Mouse (Mus musculus): ENCODE measurements at regions not wholly inside any gene's neighbourhood (a gene's known extent, or its start where the extent isn't known, plus 50 kb on each side); places are given as distances from the start of the nearest gene placed in this dataset.

DNA sequence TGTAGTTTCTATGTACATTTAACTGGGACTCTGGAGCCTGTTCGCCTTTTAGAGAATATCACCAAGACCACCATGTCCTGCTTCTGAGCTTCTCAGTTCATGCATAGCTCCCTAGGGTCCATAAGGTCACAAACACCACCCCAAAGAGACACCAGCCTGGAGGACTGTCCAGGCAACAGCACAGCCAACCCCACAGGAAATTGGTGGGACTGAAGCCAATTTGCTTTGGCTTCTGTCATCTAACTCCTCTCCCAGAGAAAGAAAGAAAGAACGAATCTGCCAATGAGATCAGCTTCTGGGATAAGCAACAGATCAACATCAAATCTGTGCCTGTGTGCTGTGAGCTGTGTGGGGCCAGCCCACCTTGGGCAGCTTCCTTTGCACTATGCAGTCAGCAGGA, 408.6 kb upstream of the Mki67 start:
- TF ChIP-seq USF2 (IDR thresholded peaks at IDR 0.05; ENCODE audit: borderline replicate concordance in 1 of 2, insufficient read depth in 1 of 2, low read depth in 1 of 2, low read length in 2 of 2), result no peak
- TF ChIP-seq ETS1 (IDR thresholded peaks at IDR 0.05; ENCODE audit: low read depth, low read length), result no peak
- no peak for TF ChIP-seq MYB (IDR thresholded peaks at IDR 0.05; ENCODE audit: low read depth, low read length)
- no peak for TF ChIP-seq TBP (IDR thresholded peaks at IDR 0.05; ENCODE audit: low read depth, low read length)
- no peak for TF ChIP-seq HCFC1 (IDR thresholded peaks at IDR 0.05; ENCODE audit: low read depth, low read length)
- no peak for TF ChIP-seq ZNF384 (IDR thresholded peaks at IDR 0.05; ENCODE audit: low read depth, low read length)
- no peak for TF ChIP-seq MAZ (IDR thresholded peaks at IDR 0.05; ENCODE audit: low read depth, low read length)
- TF ChIP-seq MEF2A (IDR thresholded peaks at IDR 0.05; ENCODE audit: extremely low read depth, insufficient replicate concordance, low read depth, low read length, poor library complexity, severe bottlenecking), result no peak
- TF ChIP-seq MAFK (IDR thresholded peaks at IDR 0.05; ENCODE audit: borderline replicate concordance, low read depth, low read length), result no peak
- TF ChIP-seq GABPA (IDR thresholded peaks at IDR 0.05; ENCODE audit: low read depth, low read length), result no peak
- TF ChIP-seq NRF1 (IDR thresholded peaks at IDR 0.05; ENCODE audit: insufficient read depth, low read depth, low read length, poor library complexity, severe bottlenecking), result no peak
- TF ChIP-seq CTCF (IDR thresholded peaks at IDR 0.05 in 2 of 3, conservative IDR thresholded peaks at IDR 0.05 in 1 of 3; ENCODE audit: control insufficient read depth in 1 of 3, insufficient read depth in 1 of 3, low read depth in 2 of 3, low read length in 3 of 3, poor library complexity in 1 of 3, severe bottlenecking in 1 of 3), result no peak
- no peak for TF ChIP-seq ZC3H11A (IDR thresholded peaks at IDR 0.05; ENCODE audit: low read depth, low read length)
- H3K4me1 ChIP-seq (ENCODE audit: control insufficient read depth in 1 of 2, insufficient read depth in 2 of 2, low read length in 2 of 2), result no peaks in the 10 kb centered on the region
- DNase-seq (ENCODE audit: low read depth, low spot score), result no peak
- H3K27ac ChIP-seq (ENCODE audit: control insufficient read depth, low read depth, low read length), result no peak overlapping the region
- no peaks in the 10 kb centered on the region for H3K9me3 ChIP-seq (replicated peaks; ENCODE audit: insufficient read depth, low read length)
- no peaks in the 10 kb centered on the region for H3K27me3 ChIP-seq (ENCODE audit: control insufficient read depth in 1 of 2, insufficient read depth in 2 of 2, low read length in 2 of 2)
- no peaks in the 10 kb centered on the region for H3K36me3 ChIP-seq (ENCODE audit: control insufficient read depth in 1 of 2, insufficient read depth in 2 of 2, low read length in 2 of 2)
- H3K4me3 ChIP-seq (ENCODE audit: control insufficient read depth in 1 of 2, insufficient read depth in 1 of 2, low read depth in 2 of 2, low read length in 2 of 2), result no peak overlapping the region
- H3K9ac ChIP-seq (ENCODE audit: control insufficient read depth, low read depth, low read length, poor library complexity, severe bottlenecking), result no peak overlapping the region
- no peaks in the 10 kb centered on the region for H3K79me2 ChIP-seq (ENCODE audit: control insufficient read depth, insufficient read depth, low read length, poor library complexity)

GRCm38 (mm10) chr7:136126393-136126792, 410.2 kb upstream of the Mki67 start:
- Histone ChIP-seq H3K27ac (ENCODE audit: control insufficient read depth, low read depth, low read length) (no peak overlapping the region), H3K27me3 (ENCODE audit: control insufficient read depth in 1 of 2, insufficient read depth in 2 of 2, low read length in 2 of 2) (no peaks in the 10 kb centered on the region), H3K79me2 (ENCODE audit: control insufficient read depth, insufficient read depth, low read length, poor library complexity) (no peaks in the 10 kb centered on the region), H3K4me3 (ENCODE audit: control insufficient read depth in 1 of 2, insufficient read depth in 1 of 2, low read depth in 2 of 2, low read length in 2 of 2) (no peak overlapping the region), H3K36me3 (ENCODE audit: control insufficient read depth in 1 of 2, insufficient read depth in 2 of 2, low read length in 2 of 2) (no peaks in the 10 kb centered on the region), H3K9me3 (replicated peaks; ENCODE audit: insufficient read depth, low read length) (no peaks in the 10 kb centered on the region), H3K4me1 (ENCODE audit: control insufficient read depth in 1 of 2, insufficient read depth in 2 of 2, low read length in 2 of 2) (no peaks in the 10 kb centered on the region), H3K9ac (ENCODE audit: control insufficient read depth, low read depth, low read length, poor library complexity, severe bottlenecking) (no peak overlapping the region)
- DNase-seq (ENCODE audit: low read depth, low spot score), result no peak
- TF ChIP-seq TBP (IDR thresholded peaks at IDR 0.05; ENCODE audit: low read depth, low read length), result no peak
- TF ChIP-seq BHLHE40 (IDR thresholded peaks at IDR 0.05; ENCODE audit: borderline replicate concordance, low read depth, low read length), result no peak
- TF ChIP-seq POLR2AphosphoS2 (IDR thresholded peaks at IDR 0.05; ENCODE audit: low read length), result no peak
- TF ChIP-seq JUND (IDR thresholded peaks at IDR 0.05; ENCODE audit: low read depth, low read length), result no peak
- TF ChIP-seq USF1 (IDR thresholded peaks at IDR 0.05; ENCODE audit: low read depth, low read length), result no peak
- TF ChIP-seq CHD2 (IDR thresholded peaks at IDR 0.05; ENCODE audit: low read length), result no peak
- TF ChIP-seq KAT2A (conservative IDR thresholded peaks at IDR 0.05; ENCODE audit: low read depth, low read length), result no peak
- TF ChIP-seq EP300 (IDR thresholded peaks at IDR 0.05; ENCODE audit: low read depth in 1 of 2, low read length in 2 of 2), result no peak
- TF ChIP-seq TAL1 (IDR thresholded peaks at IDR 0.05; ENCODE audit: low read length), result no peak
- TF ChIP-seq RAD21 (IDR thresholded peaks at IDR 0.05; ENCODE audit: low read depth, low read length), result no peak
- no peak for TF ChIP-seq ZC3H11A (IDR thresholded peaks at IDR 0.05; ENCODE audit: low read depth, low read length)
- TF ChIP-seq ZKSCAN1 (IDR thresholded peaks at IDR 0.05; ENCODE audit: low read depth, low read length), result no peak
- TF ChIP-seq SIN3A (IDR thresholded peaks at IDR 0.05; ENCODE audit: low read length), result no peak
- TF ChIP-seq MYC (IDR thresholded peaks at IDR 0.05; ENCODE audit: low read depth, low read length), result no peak
- TF ChIP-seq MAFK (IDR thresholded peaks at IDR 0.05; ENCODE audit: borderline replicate concordance, low read depth, low read length), result no peak
- no peak for TF ChIP-seq HCFC1 (IDR thresholded peaks at IDR 0.05; ENCODE audit: low read depth, low read length)
- TF ChIP-seq E2F4 (IDR thresholded peaks at IDR 0.05; ENCODE audit: borderline replicate concordance, low read depth, low read length), result no peak

Data from MEL (cell line).